Mouse (Mus musculus) lung, postnatal 36 days (tissue): ENCODE data around the gene Dtnbp1.

Experiments
- DNase-seq: peaks from one replicate; pipeline ENCODE4 v3.0.0; 2022; ENCODE audit warnings: mixed read lengths

The Dtnbp1 gene

DNA sequence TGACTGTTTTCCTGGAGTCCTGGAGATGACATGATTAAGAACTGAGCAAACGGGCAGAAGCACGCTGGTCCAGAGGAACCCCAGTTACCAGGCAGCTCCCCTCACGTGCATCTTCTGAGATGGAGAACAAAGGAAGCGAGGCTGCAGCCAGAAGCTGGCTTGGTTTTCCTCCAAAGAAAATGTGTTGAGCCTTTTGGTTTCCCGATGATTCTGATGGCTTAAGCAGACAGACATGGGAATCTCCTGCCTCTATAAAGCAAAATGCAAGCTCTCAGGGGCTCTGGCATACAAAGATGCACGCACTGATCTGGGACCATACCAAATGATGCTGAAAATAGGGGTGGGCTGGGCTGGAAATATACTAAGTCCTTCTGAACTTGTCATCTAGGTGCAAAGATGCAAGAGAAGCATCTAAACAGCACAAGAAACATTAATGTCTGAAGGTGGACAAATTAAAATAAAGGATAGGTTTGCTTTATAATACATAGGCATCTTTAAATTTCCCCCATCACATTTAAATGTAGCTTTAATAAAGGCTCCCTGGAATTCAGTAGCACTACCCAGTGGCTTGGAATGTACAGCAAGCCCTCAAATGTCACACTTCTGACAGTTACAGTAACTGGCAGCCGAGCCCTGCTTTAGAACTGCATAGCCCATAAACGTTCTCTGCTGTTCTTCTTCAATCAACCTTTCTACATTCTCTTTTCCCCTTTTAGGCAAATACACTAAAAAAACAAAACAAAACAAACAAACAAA is 54.9 kb downstream of the Dtnbp1 start:
- no peak for DNase-seq

DNA sequence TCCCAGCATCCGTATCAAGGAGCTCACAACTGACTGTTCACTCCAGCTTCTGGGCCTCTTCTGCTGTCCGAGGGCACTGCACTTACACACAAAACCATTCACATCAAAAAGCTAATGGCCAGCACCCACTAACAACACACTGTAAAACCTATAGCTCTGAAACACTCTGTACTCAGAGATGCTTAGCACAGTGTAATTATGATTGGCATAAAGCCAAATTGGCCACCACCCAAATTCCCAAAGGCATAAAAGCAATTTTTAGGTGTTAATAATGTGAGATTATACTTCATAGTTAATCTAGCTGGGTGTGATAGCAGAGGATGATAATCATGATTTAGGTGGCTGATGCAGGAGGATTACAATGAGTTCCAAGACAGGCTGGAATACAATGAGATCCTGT is 58.3 kb downstream of the Dtnbp1 start:
- DNase-seq: no peak

DNA sequence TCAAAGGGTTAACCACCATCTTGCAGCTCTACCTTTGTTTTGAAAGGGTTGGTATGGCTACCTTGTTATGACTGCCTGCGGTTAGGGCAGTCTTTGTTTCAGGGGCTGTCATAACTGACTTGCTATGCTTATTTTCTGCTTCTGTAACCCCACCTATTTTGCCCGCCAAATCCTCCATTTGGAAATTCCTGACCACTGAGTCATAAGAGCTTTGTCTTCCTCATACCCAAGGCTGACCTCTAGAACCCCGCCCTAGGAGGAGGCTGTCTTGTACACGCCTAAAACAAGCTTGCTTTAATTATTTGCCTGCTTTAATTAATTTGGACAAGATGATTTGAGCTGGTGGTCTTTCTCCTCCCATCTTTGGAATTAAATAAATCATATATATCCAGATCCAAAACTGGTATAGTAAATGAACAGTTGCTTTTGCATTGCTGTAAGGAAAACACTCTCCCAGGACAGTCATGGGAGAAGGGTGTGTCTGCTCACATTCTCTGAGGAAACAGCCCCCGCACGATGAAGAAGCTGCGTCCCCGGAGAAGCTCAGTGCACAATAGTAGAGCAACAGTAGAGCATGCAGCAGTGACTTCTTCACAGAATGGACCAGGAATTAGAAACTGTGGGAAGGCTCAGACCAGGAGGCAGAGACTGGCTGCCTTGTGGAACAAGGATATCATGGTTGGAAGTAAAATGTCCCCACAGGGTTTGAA is 62.5 kb downstream of the Dtnbp1 start:
- peak; percentile 72 for DNase-seq

DNA sequence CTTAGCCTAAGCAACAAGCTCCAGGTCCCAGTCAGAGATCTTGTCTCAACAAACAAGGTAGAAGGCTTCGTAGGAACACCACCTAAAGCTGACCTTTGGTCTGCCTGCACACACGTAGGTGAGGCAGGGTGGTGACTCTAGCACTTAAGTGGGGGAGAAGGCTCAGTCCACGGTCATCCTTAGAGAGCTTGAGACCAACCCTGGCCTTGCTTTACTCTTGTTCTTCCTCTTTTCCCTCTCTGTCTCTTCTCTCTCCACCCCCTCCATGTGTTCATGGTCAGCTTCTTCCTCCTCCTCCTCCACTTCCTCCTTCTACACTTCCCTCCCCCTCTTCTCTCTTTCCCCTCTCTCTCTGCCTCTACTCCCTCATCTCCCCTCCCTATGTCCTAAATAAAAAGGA is 64.3 kb downstream of the Dtnbp1 start:
- DNase-seq: no peak

DNA sequence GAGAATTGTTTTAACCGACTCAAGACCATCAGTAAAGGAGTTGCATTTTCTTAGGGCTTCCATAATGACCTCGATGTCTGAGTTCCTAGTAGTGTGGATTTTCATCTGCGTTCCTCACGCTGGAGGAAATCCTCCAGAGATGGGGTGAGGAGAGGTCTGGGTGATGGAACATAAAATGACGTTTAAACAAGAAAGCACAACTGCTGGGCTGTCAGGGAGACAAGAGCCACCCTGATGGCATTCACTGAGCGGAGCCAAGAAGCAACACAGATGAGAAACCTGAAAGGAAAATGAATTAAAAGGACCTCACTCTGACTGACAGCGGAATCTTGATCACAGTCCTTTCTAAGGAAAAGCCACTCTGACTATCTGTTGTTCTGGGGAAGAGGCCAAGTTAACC is 68.4 kb downstream of the Dtnbp1 start:
- no peak for DNase-seq

DNA sequence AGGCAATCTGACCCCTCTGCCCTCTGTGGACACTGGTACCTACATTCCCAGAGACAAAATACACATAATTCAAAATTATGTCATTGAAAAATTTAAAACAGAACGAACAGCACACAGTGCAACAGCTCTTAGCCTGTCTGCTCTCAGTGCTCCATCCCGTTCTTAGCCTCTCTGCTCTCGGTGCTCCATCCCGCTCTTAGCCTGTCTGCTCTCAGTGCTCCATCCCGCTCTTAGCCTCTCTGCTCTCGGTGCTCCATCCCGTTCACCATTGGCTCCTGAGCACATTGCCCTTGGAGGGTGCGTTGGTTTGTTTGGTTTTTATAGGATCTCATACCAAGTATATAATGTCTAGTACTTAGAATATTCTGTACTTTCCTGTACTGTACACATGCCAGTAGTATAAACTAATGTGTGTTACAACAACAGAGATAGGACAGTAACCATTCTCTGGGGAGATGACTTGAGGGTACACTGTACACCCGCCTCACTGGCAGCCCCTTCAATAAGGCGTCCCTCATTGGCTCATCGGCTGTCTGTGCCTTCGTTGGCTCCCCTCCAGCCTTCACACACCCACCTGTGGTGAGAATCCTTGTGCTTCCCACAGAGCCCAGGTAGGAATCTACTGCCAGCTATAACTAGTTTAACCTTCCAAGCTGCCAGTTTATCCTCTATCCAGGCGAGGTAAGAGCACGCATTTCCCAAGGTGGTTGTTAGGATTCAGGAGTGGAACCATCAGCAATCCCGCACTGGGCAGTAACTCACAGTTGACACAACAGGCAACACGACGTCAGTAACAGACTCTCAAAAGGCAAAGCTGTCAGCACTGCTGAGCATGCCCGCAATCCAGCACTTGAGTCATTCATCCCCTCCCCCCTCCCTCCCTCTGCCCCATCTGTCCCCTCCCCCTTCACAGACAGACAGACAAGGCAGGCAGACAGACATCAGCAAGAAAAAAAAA is 69.4 kb downstream of the Dtnbp1 start:
- DNase-seq: no peak

DNA sequence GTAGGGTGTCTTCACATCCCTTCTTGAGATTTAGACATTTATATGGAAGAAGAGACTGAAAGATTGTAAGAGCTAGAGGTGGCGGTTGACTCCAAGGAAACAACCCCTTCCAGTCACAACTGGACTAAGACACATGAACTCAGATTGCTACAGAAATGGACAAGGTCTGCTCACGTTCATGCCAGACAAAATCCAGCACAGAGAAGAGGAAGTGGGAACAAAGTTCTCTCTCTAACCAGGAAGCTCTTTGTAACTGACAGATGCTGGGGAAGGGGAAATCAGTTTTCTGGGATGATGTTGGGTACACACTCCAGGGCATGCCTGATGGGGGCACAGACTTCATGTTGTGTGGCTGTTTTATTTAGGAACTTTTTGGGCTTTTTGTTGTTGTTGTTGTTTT is 75.6 kb downstream of the Dtnbp1 start:
- no peak for DNase-seq

DNA sequence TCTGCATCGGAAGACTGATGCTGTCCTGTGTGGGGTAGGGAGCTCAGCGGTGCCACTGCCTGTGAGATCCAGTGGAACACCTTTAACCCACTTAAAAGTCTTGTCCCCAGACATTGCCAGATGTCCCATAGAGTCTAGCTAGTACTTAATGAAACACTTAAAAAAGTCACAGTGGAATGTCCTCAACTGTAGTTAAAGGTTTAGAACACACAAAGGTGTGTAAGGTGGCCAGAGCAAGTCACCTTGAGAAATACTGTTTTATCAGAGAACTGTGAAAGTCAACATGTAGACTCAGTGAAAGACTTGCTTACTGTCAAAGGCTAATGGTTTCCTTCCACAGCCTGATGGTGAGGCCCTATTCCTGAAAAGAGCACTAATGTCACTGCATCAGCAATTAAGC is 76.8 kb downstream of the Dtnbp1 start:
- no peak for DNase-seq

DNA sequence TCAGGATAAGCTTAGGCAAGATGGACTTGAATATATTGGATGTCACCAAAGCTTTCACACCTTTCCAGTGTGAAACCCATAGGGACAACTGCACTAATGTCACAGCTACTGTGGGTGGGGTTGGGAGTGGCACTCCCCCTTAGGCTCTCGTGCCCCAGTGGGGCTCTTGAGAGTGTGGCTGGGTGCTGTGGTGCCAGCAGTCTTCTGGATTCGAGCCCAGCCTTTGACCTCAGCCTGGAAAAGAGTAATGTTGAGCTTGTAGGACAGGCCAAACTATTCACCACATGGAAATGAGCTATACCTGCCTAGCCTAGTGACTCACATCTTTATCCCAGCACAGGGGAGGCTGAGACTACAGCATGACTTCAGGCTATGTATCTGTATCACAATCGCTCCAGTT is 77.9 kb downstream of the Dtnbp1 start:
- no peak for DNase-seq

DNA sequence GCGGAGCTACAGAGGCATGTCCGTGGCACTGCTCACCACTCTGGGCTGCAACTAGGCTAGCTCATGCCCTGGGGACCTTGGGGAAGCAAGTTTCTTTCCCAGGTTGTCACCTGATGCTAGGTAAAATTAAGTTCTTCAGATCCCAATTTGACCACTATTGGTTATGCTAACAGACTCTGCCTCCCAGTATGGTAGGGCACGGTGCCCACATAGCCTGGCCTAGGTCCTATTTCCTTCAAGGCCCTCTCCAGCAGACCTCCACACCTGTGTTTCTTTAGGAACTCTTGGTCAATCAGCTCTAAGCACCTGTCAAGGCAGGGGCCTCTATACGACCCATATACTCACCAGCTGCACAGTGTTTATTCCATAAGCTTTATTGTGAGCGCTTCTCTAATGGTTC is 80.2 kb downstream of the Dtnbp1 start:
- no peak for DNase-seq

DNA sequence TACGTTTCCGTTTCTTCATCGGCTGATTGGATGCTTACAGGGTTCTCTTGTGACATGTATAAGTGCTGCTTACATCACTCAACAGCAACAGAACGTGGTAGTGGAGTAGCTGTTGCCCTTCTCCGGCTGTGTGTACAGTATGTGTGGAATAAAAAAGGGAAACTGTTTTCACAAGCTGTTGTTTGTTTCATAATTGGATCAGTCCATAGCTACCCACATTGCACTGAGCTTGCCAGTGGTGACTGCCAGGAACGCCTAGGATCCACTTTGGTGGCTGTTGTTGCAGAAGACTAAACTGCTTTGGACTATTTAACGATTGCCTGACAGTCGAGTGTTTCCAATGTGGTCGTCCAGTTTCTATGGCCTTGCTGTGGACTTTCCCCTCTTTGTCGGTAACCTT is 80.9 kb downstream of the Dtnbp1 start:
- DNase-seq: no peak

DNA sequence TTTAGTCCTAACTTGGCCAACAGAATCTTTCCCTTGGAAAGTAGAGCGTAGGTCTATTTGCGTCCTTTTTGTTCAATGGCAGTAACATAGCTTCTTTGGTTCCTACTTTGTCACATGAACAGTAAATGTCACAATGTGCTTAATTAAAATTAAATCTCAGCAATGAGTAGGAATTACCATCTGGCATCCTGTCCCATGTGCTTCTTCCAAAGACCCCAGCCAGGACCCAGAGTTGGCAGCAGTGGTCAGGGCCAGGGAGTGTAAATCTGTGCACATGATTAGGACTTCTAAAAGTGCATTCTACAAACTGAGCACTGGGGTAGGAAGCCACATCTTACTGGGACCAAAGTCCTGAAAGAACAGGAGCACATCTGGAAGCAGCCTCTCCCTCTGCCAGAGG is 83.7 kb downstream of the Dtnbp1 start:
- no peak for DNase-seq

DNA sequence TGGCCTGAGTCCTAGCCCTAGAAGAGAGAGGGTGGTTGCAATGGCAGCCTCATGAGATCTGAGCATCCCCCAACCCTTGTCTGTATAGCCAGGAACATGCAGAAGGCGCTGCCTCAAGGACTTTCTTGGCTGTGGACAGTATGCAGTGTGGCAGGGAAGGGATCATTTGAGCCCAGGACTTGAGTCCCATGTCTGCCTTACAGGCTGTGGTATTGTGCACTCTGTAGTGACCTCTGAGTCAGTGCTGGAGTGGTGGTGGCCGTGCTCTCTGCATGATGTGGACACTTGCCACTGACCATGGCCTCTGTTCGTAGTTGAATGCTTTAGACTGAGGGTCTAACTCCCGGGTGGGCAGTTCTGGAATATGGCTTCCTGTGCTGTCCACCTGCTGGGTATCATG is 84.7 kb downstream of the Dtnbp1 start:
- no peak for DNase-seq

DNA sequence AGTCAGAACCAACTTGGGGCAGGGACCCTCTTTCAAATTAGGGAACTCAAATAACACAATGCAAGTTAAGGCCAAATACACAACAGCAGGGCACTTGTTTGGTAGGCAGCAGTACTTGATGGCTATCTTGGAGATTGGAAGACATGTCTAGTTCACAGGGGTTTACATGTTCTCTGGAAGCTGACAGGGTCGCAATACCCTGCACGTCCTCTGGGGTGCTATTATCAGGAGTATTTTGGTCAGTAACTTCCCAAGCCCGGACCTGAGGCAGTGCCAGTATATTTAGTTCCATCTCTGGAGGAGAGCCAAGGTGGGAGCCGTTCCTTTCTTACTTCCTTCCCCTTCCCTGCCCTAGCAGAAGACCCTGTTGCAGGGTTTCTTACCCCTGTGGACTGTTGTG is 86.0 kb downstream of the Dtnbp1 start:
- peak; percentile 15 for DNase-seq

DNA sequence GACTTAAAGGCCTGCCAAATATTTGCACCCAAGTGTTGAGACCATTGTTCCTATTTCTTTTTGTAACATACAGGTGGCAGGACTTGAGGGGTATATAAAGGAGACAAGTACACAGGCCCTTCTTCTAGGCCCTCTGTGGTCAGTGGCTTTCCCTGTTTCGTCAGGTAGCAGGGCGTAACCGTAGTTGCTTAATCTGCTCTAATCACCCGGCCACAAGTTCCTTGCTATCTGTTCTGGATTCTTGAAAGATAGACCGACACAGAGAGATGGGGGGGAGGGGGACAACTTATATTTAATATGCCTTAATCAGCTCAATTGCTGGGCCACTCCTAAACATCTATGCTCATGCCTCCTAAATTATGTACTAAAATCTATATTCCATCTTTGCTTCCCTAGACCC is 86.6 kb downstream of the Dtnbp1 start:
- DNase-seq: peak; percentile 18

DNA sequence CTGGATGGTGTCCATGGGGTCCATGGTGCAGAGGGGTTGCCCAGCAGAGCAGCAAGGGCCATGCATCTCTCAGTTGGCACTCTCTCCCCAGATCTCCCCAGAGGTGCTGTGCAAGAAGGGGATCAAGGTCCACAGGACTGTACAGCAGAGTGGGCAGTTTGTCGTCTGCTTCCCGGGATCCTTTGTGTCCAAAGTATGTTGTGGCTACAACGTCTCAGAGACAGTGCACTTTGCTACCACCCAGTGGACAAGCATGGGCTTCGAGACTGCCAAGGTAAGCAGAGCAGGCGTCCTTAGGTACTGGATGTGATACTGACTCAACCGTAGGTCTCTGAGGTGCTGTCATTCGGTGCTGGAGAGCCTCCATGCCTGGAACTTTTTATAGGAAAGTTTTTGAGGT is 88.4 kb downstream of the Dtnbp1 start:
- DNase-seq: peak; percentile 35

DNA sequence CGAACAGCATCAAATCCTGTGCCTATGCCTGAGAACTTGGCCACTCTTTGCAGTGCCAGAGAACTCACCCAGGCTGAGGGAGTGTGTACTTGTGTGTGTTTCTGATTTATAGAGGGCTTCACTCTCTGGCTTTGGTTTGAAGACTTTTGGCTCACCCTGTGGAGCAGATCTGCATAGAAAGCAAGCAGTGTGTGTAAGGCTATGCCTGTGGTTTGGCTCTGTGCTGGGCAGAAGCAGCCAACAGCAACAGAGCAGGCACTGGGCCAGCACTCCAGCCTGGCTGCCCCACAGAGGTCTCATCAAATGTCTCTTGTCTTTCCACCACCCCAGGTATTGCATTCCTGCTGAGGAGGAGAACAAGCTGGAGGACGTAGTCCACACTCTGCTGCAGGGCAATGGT is 89.1 kb downstream of the Dtnbp1 start:
- peak; percentile 37 for DNase-seq

DNA sequence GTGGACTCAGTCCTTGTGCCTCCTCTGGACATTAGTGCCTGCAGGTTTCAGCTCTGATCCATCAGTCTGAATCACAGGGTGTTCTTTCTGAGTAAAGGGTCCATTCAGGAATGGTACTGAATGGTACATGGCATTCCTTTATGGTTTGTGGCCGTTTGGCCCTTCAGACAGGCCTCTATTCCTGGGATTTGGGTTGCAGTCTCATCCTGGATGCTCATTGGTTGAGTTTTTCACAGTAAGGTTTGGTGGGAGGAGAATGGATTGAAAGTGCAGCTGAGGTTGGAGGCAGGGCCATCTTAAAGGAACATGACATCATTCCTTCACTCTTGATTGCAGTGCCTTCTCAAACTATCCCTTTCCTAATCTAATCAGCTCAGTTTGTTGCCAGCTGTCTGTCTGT is 93.2 kb downstream of the Dtnbp1 start:
- DNase-seq: no peak

DNA sequence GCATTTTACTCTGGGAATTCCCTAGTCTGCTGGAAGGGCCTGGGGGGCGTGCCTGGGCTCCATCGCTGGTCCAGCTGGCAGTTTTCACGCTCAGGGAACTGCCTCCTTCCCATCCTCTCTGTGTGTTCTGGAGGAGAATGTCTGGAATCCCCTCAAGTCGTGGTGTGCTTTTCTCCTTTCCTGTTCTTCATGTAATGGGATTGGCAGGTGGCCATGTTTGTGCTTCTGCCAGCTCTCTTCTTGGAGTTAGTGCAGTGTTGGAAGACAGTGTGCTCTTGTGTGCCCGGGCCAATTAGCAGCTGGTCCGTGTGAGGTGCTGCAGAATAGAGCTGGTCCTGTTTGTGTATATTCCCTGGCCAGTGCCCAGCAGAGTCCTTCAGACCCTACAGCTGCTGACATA is 94.2 kb downstream of the Dtnbp1 start:
- peak; percentile 95 for DNase-seq

DNA sequence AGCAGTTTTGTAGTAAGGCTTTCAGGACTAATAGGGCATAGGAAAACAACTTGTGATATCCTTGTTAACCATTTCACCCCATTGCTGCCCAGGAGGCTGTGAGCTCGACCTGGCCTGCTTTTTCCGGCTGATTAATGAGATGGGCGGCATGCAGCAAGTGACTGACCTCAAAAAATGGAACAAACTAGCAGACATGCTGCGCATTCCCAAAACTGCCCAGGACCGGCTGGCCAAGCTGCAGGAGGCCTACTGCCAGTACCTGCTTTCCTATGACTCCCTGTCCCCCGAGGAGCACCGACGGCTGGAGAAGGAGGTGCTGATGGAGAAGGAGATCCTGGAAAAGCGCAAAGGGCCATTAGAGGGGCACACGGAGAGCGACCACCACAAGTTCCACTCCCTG is 95.8 kb downstream of the Dtnbp1 start:
- no peak for DNase-seq

DNA sequence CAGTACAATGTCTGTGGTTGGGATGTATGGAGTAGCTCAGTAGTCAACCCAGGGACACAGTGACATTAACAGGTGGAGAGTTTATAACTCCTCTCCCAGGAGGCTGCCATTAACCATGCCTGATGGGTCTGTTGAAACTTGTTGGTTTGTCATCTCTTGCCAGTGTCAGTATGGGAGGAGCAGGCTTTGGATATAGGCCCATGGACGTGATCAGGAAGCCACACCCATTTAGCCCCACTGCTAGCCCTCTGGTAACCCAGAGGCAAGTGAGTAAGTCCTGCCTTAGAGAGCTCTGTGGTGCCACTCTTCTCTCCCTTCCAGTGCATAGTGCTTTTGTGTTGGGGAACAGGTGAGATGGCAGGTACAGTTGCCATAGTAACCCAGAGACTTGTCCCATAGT is 97.7 kb downstream of the Dtnbp1 start:
- no peak for DNase-seq

DNA sequence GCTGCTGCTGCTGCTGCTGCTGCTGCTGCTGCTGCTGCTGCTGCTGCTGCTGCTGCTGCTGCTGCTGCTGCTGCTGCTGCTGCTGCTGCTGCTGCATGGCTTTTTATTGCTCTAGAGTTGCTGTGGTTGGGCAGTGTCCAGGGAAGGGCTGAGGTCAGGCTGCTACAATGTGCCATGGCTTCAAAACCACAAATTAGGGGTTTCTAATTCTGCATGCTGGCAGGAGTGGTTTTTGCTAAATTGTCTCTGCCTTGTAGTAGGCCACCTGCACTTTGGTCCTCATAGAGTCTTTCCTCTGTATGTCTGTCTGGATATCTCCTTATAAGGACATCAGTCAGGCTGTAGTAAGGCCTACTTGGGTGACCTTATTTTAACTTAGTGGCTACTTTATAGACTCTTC is 98.5 kb downstream of the Dtnbp1 start:
- no peak for DNase-seq

DNA sequence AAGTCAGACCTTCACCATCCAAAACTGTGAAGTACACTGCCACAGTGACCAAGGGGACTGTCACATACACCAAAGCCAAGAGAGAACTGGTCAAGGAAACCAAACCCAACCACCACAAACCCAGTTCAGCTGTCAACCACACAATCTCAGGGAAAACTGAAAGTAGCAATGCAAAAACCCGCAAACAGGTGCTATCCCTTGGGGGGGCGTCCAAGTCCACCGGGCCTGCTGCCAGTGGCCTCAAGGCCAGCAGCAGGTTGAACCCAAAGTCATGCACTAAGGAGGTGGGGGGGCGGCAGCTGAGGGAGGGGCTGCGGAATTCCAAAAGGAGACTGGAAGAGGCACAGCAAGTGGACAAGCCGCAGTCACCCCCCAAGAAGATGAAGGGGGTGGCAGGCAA is 99.6 kb downstream of the Dtnbp1 start:
- no peak for DNase-seq

DNA sequence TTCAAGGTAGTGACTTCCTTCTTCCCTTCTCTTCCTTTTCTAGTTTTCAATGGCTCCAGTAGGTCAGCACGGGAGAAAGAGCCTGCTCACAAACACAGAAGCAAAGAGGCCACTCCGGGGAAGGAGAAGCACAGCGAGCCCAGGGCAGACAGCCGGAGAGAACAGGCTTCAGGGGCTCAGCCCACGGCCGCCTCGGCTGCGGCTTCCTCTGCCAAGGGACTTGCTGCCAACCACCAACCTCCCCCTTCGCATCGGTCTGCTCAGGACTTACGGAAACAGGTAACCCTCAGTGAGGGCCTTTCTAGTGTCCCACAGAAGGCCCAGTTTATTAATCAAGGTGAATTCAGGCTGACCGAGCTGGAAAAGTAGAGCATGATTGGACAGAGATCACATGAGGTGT is 105.7 kb downstream of the Dtnbp1 start:
- DNase-seq: no peak
